Mouse (Mus musculus) left cerebral cortex, adult 2 months (tissue): Measurements from ENCODE around the gene Zfp319. TPM values are rescaled to one million over a fixed set of nuclear protein-coding genes. Genes with fewer than 3 reads are reported as not detected.

Experiments
- DNase-seq, 2 experiments: peaks; one replicate each; pipeline ENCODE4 v3.0.0; 2021 to 2022; ENCODE audit warnings: low spot score in 2 of 2, mixed read lengths in 1 of 2; ENCODE audit errors: extremely low spot score in 1 of 2
- H3K27ac ChIP-seq: fragments of 200-600 bp; 2 replicates; pipeline ENCODE4 v1.8.1; 2022
- H3K4me3 ChIP-seq: fragments of 200-600 bp; 2 replicates; pipeline ENCODE4 v1.8.1; 2022
- CTCF ChIP-seq: fragments of 200-600 bp; IDR thresholded peaks from 2 replicates; pipeline ENCODE4 v1.8.1; 2022; ENCODE audit warnings: antibody characterized with exemption, mild to moderate bottlenecking, moderate library complexity
- intact Hi-C: fragments of 180-260 bp; cut with DNase I; formaldehyde crosslinking; loops from one replicate; pipeline ENCODE4 v1.15.1; 2025
- total RNA-seq, 2 experiments: library from RNA; stranded (reverse); gene quantifications; 2 replicates each; pipeline ENCODE4 v1.2.3; 2021

The Zfp319 gene
- total RNA-seq, 2 experiments from 2014 or later = 16.6 to 17.7 TPM

- no peak for DNase-seq
- H3K4me3 ChIP-seq = no peak overlapping the region
- intact Hi-C loops = no loop called here
- TF ChIP-seq CTCF = no peak
- H3K27ac ChIP-seq = no peak overlapping the region
Measured at GRCm38 (mm10) chr8:95289066-95289650, 42.6 kb downstream of the Zfp319 start.

GRCm38 (mm10) chr8:95281493-95281892 is 50.3 kb downstream of the Zfp319 start:
- H3K27ac ChIP-seq = no peak overlapping the region

More at GRCm38 (mm10) chr8:95281493-95281892, 50.3 kb downstream of the Zfp319 start:
- peak in 1 of 2 experiments; percentile 14 for DNase-seq
- intact Hi-C loops = no loop called here
- H3K4me3 ChIP-seq = no peak overlapping the region
- TF ChIP-seq CTCF = no peak

Other genes starting within 250 kb of the Zfp319 start
- gene Kifc3, start 129.1 kb downstream of the Zfp319 start, total RNA-seq = 10 to 100 TPM; 58.4 to 61.5 TPM
- under 1 TPM; 0.23 to 0.56 TPM for gene Cngb1, start 25.4 kb downstream of the Zfp319 start, total RNA-seq
- gene Tepp, start 21.4 kb downstream of the Zfp319 start, total RNA-seq = not detected
- 10 to 100 TPM; 13.5 to 14.7 TPM for gene Usb1, start 334 bp upstream of the Zfp319 start, total RNA-seq
- 10 to 100 TPM; 16.7 to 21.0 TPM for gene Mmp15, start 20.3 kb upstream of the Zfp319 start, total RNA-seq
- gene Cfap20, start 102.9 kb upstream of the Zfp319 start, total RNA-seq = 10 to 100 TPM; 57.7 to 58.7 TPM
- 10 to 100 TPM; 71.6 to 86.2 TPM for gene Csnk2a2, start 158.1 kb upstream of the Zfp319 start, total RNA-seq
- gene Ccdc113, start 202.1 kb upstream of the Zfp319 start, total RNA-seq = 1 to 10 TPM; 3.3 to 3.4 TPM
- gene Prss54, start 244.4 kb upstream of the Zfp319 start, total RNA-seq = under 1 TPM in 1 of 2 experiments, not detected in 1; 0.30 TPM